Mouse (Mus musculus) cerebellum, adult 2 months (tissue): ENCODE results near the gene Phlda3. TPM values are rescaled to one million over a fixed set of nuclear protein-coding genes. Genes with fewer than 3 reads are reported as not detected.

Source experiments
- DNase-seq, 2 experiments: peaks; one replicate each; pipeline ENCODE4 v3.0.0; 2021
- H3K27ac ChIP-seq: fragments of 200-500 bp; 2 replicates; pipeline ENCODE4 v1.5.1; 2012; ENCODE audit warnings: low read length, control low read depth, inconsistent platforms; ENCODE audit not compliant: insufficient read depth
- H3K27me3 ChIP-seq: fragments of 200-500 bp; 2 replicates; pipeline ENCODE4 v1.6.1; 2012; ENCODE audit warnings: inconsistent platforms, mild to moderate bottlenecking, low read length, moderate library complexity; ENCODE audit not compliant: control insufficient read depth, insufficient read depth
- H3K4me1 ChIP-seq: fragments of 200-500 bp; 2 replicates; pipeline ENCODE4 v1.6.1; 2011; ENCODE audit warnings: low read length; ENCODE audit not compliant: control insufficient read depth, insufficient read depth
- H3K4me3 ChIP-seq: fragments of 200-500 bp; replicated peaks from 2 replicates; pipeline ENCODE3; 2011; ENCODE audit warnings: mild to moderate bottlenecking, low read depth, low read length, control low read depth; ENCODE audit not compliant: insufficient read depth
- CTCF ChIP-seq: fragments of 200-500 bp; IDR thresholded peaks from 2 replicates; pipeline ENCODE4 v1.5.1; 2011; ENCODE audit warnings: low read depth, mild to moderate bottlenecking, control low read depth, low read length, moderate library complexity, borderline replicate concordance; ENCODE audit not compliant: insufficient read depth
- POLR2A ChIP-seq: fragments of 200-500 bp; IDR thresholded peaks from 2 replicates; pipeline ENCODE4 v1.6.1; 2011; ENCODE audit warnings: low read length, control low read depth, borderline replicate concordance; ENCODE audit not compliant: insufficient read depth
- WGBS: fragments of 180-500 bp; shearing (Covaris S2); methylation state at CpG from one replicate; pipeline ENCODE4 v1.1.7; 2018; 5-methylcytosine and 5-hydroxymethylcytosine counted together
- polyA plus RNA-seq: library from polyadenylated mRNA; depleted of rRNA; stranded (reverse); fragments of >200 nt; gene quantifications from 2 replicates; pipeline ENCODE4 v1.2.3, GENCODE M21; 2012

Phlda3 gene
- polyA plus RNA-seq, 1 experiment = 93.0 TPM

- H3K4me1 ChIP-seq = no peaks in the 10 kb centered on the region; the same call in 1 of the 2 replicates
- H3K4me3 ChIP-seq = no peak overlapping the region
- DNase-seq = no peak
- H3K27ac ChIP-seq = no peak overlapping the region
- no peaks in the 10 kb centered on the region for H3K27me3 ChIP-seq
- TF ChIP-seq POLR2A = no peak
- no peak for TF ChIP-seq CTCF
Measured at GRCm38 (mm10) chr1:135776596-135776995, 10.7 kb downstream of the Phlda3 start.

- H3K27me3 ChIP-seq = no peaks in the 10 kb centered on the region
- TF ChIP-seq CTCF = no peak
- TF ChIP-seq POLR2A = no peak
- H3K27ac ChIP-seq = no peak overlapping the region
- H3K4me3 ChIP-seq = no peak overlapping the region
- no peaks in the 10 kb centered on the region; the same call in 1 of the 2 replicates for H3K4me1 ChIP-seq
- 100% methylated on average over 1 of the region's 1 CpGs for WGBS
- DNase-seq = no peak
Measured at GRCm38 (mm10) chr1:135777046-135777445, 11.1 kb downstream of the Phlda3 start.

GRCm38 (mm10) chr1:135778780-135779535 lies 13.0 kb downstream of the Phlda3 start, which contains the start of gene Tnni1:
Gene Tnni1, plus strand, starts transcription at chr1:135779434.
- DNase-seq = no peak
- Histone ChIP-seq H3K27me3 (no peaks in the 10 kb centered on the region), H3K4me3 (no peak within 1 kb of the TSS), H3K27ac (no peak within 1 kb of the TSS), H3K4me1 (no peaks in the 10 kb centered on the region; the same call in 1 of the 2 replicates)
- TF ChIP-seq CTCF = no peak
- no peak for TF ChIP-seq POLR2A
- WGBS = 25% methylated on average over 22 of the region's 22 CpGs

GRCm38 (mm10) chr1:135780649-135781048 lies 14.7 kb downstream of the Phlda3 start:
- WGBS = 67% methylated on average over 4 of the region's 4 CpGs
- Histone ChIP-seq H3K27ac (peak overlapping the region; percentile 24; the same call in 1 of the 2 replicates), H3K4me3 (no peak overlapping the region), H3K27me3 (no peaks in the 10 kb centered on the region), H3K4me1 (no peaks in the 10 kb centered on the region; the same call in 1 of the 2 replicates)
- DNase-seq = no peak
- TF ChIP-seq CTCF (no peak), POLR2A (no peak)

GRCm38 (mm10) chr1:135781220-135781619 lies 15.3 kb downstream of the Phlda3 start:
- Histone ChIP-seq H3K27ac (peak overlapping the region; percentile 24; the same call in 1 of the 2 replicates), H3K4me3 (no peak overlapping the region), H3K27me3 (no peaks in the 10 kb centered on the region), H3K4me1 (no peaks in the 10 kb centered on the region; the same call in 1 of the 2 replicates)
- no peak for TF ChIP-seq POLR2A
- TF ChIP-seq CTCF = peak; percentile 87
- WGBS = 10% methylated on average over 13 of the region's 13 CpGs
- DNase-seq = peak; percentile 46 to 59

GRCm38 (mm10) chr1:135782816-135783215 lies 16.9 kb downstream of the Phlda3 start:
- TF ChIP-seq CTCF (no peak), POLR2A (no peak)
- peak in 1 of 2 experiments; percentile 10 for DNase-seq
- WGBS = 44% methylated on average over 10 of the region's 10 CpGs
- H3K27ac ChIP-seq = peak overlapping the region; percentile 46; the same call in 1 of the 2 replicates
- no peaks in the 10 kb centered on the region; the same call in 1 of the 2 replicates for H3K4me1 ChIP-seq
- H3K4me3 ChIP-seq = no peak overlapping the region
- no peaks in the 10 kb centered on the region for H3K27me3 ChIP-seq

- Histone ChIP-seq H3K27ac (no peak overlapping the region), H3K4me3 (no peak overlapping the region), H3K27me3 (no peaks in the 10 kb centered on the region), H3K4me1 (no peaks in the 10 kb centered on the region)
- DNase-seq = peak; percentile 29 to 45
- peak; percentile 62; the same call in 1 of the 2 replicates for TF ChIP-seq CTCF
- no peak for TF ChIP-seq POLR2A
- WGBS = 50% methylated on average over 3 of the region's 3 CpGs
Measured at GRCm38 (mm10) chr1:135787799-135788198, 21.9 kb downstream of the Phlda3 start.

- H3K27me3 ChIP-seq = no peaks in the 10 kb centered on the region
- H3K4me3 ChIP-seq = no peak overlapping the region
- DNase-seq = no peak
- H3K27ac ChIP-seq = no peak overlapping the region
- no peaks in the 10 kb centered on the region for H3K4me1 ChIP-seq
- 54% methylated on average over 10 of the region's 10 CpGs for WGBS
- no peak for TF ChIP-seq CTCF
- TF ChIP-seq POLR2A = no peak
Measured at GRCm38 (mm10) chr1:135788708-135789107, 22.8 kb downstream of the Phlda3 start.
